Mouse (Mus musculus): ENCODE measurements around the gene Trpv4.

Gene Trpv4

GRCm38 (mm10) chr5:114658255-114658654, at the start of gene Trpv4:
TSS of gene Trpv4 (minus strand) at chr5:114658421.
- DNase-seq (ENCODE audit: low spot score in 2 of 2): no peak

DNA sequence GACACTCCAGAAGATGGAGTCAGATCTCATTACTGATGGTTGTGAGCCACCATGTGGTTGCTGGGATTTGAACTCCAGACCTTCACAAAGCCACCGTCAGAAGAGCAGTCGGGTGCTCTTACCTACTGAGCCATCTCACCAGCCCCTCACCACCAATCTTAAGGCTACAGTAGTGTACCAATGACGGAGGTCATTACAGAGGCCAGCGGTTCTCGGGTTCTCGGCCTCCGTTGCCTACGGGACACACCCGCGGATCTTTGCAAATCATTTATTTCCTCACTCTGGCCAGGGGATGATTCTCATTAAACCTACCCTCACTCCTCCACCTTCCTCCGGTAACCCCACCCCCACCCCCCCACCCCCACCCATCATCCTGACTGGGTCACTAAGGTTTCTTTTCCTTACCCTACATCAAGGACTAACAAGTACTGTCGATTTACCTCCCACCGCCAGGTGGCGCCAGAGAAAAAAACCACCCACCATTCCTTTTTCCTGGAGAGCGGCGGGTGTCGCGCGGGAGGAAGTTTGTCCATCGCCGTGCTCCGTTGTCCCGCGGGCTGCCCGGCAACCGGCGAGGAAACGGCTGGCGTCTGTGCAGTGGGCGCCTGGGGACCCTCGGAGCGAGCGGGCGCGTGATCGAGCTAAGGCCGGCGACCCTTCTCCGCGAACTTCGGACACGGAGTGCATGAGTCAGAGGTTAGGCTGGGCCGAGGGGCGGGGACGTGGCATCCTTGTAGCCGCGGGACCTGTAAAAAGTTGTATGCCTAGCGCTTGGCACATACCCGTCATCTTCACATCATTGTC, 49.2 kb upstream of the Trpv4 start, which contains the start of gene Tchp:
TSS of gene Tchp (plus strand) at position 496 of the 804 bp plus-strand sequence.
- peak; percentile 90 to 95 for DNase-seq (ENCODE audit: low spot score in 2 of 2)

DNA sequence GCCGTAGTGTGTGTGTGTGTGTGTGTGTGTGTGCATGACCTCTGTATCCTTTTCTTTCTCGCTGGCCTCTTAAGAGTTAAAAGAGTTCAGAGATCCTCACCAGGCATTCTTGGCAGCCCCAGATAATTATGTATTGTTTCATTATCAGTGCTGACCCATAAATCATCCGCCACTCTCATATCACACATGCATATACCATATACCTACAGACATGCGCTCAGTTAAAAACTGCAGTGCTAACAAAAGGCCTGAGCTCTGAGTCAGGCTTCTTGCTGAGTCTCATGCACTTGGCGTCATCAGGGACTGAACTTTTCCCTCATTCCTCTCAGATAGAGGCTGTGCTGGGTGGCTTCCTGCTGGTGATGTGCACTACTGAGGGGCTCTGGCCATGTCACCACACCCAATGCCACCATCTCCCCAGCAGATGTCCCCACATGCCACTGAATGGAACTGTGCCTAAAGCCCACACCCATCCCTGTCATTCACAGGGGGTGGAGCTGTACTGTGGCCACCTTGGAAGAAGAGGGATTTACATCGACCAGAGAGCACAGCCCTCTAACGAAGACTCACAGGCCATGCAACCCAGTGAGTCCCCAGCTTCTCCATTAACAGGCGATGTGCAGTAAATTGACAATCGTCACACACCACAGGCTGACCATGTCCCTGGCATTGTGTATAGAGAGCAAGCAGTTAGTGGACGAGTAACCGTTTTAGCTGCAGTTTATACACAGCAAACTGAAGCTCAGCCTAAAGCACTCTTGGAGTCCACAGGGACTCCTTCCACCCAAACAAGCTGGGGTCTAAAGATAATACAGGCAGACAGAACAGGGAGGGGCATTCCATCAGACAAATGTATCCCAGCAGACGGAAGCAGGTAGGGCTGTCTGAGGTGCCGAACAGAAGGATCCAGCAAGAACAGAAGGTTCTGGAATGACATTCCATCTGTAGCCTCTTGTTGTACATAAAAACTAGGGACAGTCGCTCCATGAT, 44.5 kb upstream of the Trpv4 start:
- DNase-seq (ENCODE audit: low spot score in 2 of 2): no peak

DNA sequence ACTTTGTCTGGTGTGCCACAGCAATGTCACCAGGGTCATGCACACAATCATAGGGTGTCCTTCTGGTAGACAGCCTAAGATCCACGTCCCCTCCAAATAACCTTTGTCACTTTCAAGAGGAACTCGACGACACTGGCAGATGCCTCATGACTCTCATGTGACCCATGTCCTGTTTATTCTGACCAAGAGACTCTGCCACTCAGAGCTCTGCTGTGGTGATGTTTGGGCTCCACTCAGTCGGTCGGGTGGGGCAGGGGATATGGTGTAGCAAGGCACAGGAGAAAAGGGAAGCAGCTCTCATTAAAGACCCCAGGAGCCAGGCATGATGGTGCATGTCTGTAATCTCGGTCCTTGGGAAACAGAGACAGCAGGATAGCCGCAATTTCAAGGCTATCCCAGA, 40.8 kb upstream of the Trpv4 start:
- DNase-seq (ENCODE audit: low spot score in 2 of 2): no peak

DNA sequence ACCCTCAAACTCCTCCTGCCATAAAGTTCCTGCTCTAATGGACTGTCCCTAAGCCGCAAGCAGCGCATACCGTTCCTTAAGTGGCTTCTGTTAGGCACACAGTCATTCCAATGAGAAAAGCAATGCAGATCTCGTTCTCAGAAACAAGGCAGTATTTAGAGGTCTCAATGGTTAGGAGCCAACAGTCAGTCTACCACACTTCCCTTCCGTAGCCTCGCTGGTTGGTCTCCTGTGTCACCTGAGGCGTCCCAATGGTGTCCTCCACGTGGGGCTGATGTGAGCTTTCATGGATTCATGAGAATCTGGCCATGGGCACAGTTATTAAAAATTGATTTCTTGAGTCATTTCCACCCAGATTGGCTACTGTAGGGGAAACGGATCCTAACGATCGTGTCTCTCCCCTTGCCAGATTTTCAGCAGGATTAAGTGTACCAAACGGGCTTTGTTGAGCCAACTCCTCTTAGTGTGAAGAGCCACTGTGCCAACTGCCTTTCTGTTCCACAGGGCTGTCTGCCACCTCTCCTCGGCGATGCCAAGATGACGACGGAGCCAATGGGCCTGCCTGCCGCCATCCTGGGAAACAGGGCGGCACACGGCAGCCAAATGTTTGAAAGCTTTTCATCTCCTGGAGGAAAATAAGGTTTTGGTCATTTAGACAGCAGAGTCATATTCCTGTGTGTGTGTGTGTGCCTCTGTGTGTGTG, 40.0 kb upstream of the Trpv4 start:
- DNase-seq (ENCODE audit: low spot score in 2 of 2): no peak

DNA sequence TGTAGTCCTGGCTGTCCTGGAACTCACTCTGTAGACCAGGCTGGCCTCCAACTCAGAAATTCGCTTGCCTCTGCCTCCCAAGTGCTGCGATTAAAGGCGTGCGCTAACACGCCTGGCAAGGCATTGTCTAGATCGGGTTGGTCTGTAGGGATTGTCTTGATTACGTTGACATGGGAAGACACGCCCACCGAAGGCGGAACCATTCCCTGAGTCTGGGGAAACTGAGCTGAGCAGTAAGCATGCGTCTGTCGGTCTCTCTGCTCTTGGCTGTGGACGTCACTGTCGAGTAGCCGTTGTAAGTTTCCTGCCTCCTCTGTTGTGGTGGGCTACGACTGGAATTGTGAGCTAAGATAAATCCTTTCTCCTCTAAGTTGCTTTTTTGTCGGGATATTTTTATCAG, 38.7 kb upstream of the Trpv4 start:
- no peak for DNase-seq (ENCODE audit: low spot score in 2 of 2)

DNA sequence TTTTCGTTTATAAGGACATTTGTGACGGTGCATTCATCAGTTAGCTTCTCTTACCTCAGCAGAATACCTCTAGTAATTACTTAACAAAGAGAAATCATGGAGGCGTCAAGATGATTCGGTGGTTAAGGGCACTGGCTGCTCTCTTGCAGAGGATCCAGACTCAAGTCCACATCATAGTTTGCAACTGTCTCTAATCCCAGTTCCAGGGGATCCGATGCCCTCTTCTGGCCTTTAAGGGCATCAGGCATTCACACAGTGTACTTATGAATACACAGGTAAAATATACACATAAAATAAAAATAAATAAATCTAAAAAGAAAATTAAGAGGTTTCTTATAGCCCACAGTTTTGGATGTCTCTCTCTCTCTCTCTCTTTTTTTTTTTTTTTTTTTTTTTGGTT, 37.6 kb upstream of the Trpv4 start:
- no peak for DNase-seq (ENCODE audit: low spot score in 2 of 2)

DNA sequence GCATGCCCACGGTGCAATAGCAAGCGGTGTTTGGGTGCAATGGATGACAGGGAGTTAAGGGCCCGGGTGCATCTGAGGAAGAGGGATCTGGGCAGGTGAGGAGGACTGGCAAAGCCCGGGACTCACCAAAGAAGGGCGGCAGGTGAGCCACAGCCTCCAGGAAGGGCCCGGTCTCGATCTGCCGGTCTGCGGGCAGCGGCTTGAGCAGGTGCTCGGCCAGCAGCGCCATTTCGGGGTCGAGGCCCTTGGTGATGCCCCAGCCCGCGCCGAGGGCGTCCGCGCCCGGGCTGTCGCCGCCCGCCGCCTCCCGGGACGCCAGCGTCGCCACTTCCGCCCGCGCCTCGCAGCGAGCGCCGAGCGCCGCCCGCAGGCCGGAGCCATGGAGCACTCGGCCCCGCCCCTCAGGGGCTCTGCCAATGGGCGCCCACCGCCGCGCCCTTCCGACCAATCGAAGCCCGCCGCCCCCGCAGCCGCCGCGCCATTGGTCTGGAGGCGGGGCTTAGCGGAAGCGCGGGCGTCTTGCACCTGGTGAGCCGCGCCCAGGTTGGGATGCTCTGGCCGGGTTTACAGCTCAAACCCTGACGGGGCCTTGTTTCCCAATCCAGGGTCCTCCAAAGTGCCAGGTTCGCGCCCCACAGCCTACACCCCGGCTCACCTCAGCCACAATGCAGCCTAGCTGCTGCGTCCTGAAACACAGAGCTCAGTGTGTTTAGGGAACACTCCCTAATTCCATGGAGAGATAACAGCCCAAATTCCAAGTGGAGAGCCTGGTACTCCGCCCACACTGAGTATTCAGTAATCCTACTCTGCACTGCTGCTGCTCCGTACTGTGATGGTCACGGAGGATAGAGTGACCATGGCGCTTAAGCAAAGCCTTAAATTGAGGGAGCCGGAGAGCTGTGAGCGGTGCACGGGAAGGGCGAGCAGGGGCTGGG, 32.7 kb upstream of the Trpv4 start, which contains the start of gene Gltp:
TSS of gene Gltp (minus strand) at position 352 of the 935 bp plus-strand sequence.
- peak; percentile 88 to 91 for DNase-seq (ENCODE audit: low spot score in 2 of 2)

- DNase-seq (ENCODE audit: low spot score in 2 of 2): no peak
These were observed 31.6 kb upstream of the Trpv4 start for GRCm38 (mm10) chr5:114689700-114690366.

- DNase-seq (ENCODE audit: low spot score in 2 of 2): no peak
These were observed 30.5 kb upstream of the Trpv4 start for GRCm38 (mm10) chr5:114688703-114689102.

GRCm38 (mm10) chr5:114687901-114688300, 29.7 kb upstream of the Trpv4 start:
- DNase-seq (ENCODE audit: low spot score in 2 of 2): no peak

DNA sequence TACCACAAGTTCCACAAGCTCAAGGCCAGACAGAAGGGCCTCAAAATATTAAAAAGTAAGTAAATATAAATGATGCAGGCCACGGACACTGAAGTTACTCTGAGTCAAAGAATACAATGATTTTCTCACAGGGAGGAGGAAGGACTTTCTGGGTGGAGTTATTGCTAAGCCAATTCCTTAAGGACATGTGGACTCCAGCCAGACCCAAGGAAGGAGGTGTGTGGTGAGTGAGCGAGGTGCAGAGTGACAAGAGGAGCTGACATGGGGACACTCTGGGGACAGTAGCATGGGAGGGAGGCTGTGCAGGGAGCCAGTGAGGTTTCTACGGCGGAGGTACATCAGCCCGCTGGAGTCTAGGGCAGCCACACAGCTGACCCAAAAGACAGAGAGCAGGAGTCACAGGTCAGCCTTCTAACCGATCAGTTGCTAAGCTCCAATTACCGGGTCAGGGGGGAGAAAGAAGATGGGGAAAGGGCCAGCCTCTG, 28.5 kb upstream of the Trpv4 start:
- DNase-seq (ENCODE audit: low spot score in 2 of 2): no peak

GRCm38 (mm10) chr5:114685986-114686385, 27.8 kb upstream of the Trpv4 start:
- no peak for DNase-seq (ENCODE audit: low spot score in 2 of 2)

- peak in 1 of 2 experiments; percentile 39 for DNase-seq (ENCODE audit: low spot score in 2 of 2)
These were observed 23.5 kb upstream of the Trpv4 start for GRCm38 (mm10) chr5:114681717-114682116.

- DNase-seq (ENCODE audit: low spot score in 2 of 2): peak in 1 of 2 experiments; percentile 71
These were observed 22.6 kb upstream of the Trpv4 start for GRCm38 (mm10) chr5:114680676-114681285.

GRCm38 (mm10) chr5:114679841-114680591, 21.8 kb upstream of the Trpv4 start:
- DNase-seq (ENCODE audit: low spot score in 2 of 2): no peak

DNA sequence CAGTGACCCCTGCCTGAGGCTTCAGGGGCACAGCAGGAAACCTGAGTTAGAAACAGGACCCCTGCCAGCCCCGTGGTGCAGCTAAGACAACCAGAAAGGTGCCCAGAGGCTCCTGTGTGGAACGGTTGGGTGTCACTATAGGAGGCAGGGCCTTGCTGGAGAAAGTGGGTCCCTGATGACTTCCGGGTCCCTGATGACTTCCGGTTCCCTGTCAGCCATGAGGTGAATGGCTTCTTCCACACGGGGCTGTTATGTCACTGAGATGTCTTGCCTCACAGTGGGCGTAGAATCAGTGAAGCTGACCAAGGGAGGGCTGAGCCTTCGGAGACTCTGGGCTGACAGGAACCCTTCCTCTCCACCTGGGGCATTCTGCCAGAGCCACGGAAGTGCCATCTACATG, 16.4 kb upstream of the Trpv4 start:
- DNase-seq (ENCODE audit: low spot score in 2 of 2): no peak

DNA sequence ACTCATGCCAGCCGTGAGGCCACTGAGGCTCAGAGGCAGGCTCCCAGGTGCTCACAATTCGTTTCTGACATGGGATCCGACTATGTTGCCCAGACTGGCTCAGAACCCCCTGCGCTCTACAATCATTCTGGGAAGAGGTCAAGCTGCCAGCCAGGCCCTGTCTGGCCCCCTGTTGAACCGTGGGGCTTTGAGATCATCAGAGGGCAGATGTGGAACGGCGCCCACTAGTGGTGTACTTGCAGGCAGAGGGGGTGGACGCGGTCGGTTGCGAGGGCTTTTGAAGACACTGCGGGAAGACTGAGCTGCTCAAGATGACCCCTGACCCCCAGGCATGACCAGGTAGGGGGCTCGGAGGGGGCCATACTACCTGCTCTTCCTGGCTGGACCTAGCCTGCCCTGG, 14.9 kb upstream of the Trpv4 start:
- DNase-seq (ENCODE audit: low spot score in 2 of 2): no peak

DNA sequence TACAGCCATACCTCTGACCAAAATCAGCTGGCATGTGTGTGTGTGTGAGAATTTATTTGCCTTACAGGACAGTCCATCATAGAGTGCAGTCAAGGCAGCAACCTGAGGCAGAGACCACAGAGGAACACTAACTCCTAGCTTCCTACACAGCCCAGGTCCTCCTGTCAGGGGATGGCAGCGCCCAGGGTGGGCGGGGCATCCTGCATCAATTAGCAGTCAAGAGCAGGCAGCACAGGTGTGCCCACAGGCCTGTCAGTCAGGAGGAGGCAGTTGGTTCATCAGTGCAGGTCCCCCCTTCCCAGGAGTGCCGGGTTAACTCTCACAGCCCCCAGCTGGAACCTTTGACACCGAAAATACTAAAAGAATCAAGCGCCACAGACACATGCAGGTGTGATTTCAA, 10.8 kb upstream of the Trpv4 start:
- no peak for DNase-seq (ENCODE audit: low spot score in 2 of 2)

Measured in urinary bladder, adult 18-20 months (tissue).